Mouse (Mus musculus) layer of hippocampus, adult 9-11 months (tissue): ENCODE measurements around the gene Supt4a.

Experiments used
- DNase-seq: peaks from one replicate; pipeline ENCODE4 v3.0.0; 2022

The Supt4a gene

DNA sequence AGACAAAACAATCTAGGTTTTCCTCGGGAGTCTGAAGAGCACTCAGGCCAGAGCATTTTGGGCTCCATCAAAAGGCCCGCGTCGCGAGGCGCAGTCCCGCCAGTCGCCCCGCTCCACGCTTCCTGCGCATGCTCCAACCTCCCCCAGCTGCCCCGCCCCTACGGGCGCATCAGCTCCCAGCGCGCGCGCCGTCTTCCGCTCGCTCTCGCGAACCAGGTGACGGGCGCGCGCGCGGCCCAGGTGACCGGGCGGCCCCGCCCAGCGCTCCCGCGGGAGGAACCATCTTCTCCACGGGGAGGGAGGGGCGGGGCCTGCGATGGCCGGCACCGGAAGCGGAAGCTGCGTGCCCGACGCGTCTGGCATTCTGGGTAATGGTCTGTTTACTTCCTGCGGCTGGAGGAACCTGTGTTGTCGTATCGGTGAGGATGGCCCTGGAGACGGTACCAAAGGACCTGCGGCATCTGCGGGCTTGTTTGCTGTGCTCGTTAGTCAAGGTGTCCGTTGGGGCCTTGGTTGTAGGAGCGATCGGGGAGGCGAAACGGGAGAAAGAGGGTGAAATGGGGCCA, at the start of gene Supt4a:
TSS of gene Supt4a (plus strand) at position 378 of the 566 bp plus-strand sequence.
- peak; percentile 94 for DNase-seq

DNA sequence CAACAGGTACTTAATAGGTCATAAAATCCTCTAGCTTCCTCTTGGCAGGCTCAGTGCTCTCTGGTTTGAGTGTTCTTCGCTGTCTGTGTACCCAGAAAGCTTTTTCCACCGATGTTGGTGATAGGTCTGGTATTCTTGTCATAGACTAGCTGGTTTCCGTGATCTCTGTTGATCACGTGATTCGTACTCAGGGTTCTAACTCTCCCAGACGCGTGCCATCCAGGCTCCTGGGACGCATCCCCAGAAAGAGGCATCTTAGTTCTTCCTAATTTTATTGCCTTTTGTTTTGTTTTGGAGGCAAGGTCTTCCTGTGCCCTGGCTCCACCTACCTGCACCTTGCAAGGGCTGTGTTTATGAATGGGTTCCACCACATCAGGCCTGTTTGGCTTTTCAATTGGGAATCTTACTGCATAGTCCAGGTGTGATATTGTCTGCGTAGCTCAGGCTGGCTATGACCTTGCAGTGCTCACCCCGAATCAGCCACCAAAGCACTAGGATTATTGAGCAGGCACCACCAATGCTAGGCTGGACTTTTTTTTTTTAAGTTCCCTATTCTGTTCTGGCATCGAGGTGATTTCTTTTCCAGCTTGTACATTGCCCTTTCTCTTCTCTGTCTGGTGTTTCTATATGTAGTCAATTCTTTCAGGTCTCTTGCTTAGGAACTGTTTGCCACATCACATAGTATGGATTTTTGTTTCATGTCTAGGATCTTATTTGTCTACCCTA, 48.7 kb upstream of the Supt4a start:
- no peak for DNase-seq

DNA sequence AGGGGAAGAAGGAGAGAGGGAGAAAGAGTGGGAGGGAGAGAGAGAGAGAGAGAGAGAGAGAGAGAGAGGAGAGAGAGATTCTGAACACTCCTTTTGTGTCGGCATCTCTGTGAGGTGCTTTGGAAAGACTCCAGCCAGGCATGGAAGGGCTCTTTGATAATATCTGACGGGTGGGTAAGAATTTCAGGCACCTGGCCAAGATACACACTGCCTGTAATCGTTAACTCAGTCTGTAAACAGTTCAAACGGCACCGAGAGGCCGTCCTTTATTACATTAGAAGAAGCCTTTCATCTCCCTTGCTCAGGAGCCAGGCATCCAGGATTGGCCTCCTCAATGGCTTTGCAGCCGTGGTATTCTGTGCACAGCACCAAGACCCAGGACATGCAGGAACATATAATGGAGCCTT, 47.9 kb upstream of the Supt4a start:
- peak; percentile 23 for DNase-seq

DNA sequence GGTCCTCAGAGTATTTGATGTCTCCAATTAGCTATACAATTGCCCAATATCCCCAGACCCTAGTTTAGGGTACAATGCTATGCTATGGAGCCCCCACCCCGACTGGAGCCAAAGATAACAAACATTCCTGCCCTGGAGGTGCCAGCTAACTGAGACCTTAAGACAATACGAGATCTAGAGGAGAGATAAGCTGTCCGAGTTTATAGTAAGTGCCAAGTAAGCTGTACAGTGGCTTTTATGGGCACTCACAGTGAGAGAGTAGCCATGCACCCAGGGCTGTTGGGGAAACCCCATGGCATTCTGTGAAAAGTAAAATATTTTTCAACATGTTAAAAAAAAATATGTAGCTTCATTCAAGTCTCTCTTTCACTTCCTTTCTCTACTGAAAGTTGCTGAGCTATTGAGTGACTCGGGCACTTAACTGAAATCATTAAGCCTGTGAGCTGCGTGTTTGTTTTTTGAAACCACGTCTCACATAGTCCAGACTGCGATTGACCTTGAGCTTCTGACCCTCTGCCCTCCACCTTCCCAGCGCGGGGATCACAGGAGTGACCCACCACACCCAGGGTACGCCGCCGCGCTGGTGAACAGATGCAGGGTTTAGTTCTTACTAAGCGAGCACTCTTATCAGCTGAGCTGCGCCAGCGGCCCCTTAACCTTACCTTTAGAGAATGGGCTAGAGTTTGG, 47.2 kb upstream of the Supt4a start:
- no peak for DNase-seq

DNA sequence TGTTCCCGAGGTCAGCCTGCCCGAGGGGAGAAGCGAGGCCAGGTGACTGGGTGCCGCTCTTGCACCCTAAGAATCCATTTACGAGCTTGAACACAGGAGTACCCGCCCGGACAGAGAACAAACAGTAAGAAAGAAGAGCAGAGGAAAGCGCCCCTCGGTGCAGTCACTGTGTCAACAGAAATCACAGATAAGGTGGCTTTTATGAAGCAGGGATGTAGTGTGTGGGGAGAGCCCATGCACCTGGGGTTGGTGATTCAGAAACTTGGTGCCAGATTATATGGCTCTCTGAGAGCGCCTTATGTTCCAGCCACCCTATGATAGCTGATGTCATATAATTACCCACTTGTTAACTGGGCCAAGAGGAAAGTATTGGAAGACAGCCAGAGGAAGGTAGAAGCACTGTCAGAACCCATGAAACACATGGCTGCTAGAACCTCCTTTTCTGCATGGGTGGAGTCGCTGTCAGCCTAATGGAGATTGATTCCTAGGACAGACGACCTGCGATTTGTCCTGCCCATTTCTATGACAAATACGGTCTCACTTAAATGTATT, 40.1 kb upstream of the Supt4a start:
- no peak for DNase-seq

DNA sequence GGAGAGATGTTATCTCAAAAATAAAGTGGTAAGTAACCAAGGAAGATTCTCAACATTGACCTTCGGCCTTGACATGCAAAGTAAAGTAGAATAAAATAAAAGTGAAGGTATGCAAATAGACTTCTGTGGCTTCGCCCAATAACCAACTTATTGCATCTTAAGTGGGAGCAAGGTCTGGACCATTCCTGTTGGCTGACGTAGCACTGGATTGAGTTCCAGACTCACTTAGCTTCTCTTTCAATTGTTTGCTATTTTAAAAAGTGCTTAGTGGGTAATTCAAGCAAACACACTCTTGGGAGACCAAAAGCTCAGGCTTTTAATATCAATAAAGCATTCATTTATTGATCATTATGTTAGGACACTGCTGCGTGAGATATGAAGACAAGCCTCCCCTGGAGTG, 39.2 kb upstream of the Supt4a start:
- DNase-seq = no peak

DNA sequence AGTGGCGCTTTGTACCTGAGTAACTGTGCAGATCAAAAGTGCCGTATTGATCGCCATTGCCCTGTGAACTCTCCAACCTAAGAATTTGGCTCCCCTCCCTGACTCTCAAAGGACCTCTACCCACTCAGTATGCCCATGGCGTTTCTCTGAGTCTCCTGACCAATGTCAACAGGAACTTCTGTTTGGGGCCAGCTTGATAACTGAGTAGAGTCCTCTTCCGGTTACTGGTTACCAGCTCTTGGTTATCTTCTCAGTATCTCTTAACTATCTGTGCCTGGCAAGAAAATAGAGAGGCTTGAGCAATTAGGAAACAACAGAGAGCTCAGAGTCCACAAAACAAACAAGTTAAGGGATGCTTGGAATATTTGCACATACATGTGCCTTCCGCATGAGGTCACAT, 36.2 kb upstream of the Supt4a start:
- DNase-seq = no peak

DNA sequence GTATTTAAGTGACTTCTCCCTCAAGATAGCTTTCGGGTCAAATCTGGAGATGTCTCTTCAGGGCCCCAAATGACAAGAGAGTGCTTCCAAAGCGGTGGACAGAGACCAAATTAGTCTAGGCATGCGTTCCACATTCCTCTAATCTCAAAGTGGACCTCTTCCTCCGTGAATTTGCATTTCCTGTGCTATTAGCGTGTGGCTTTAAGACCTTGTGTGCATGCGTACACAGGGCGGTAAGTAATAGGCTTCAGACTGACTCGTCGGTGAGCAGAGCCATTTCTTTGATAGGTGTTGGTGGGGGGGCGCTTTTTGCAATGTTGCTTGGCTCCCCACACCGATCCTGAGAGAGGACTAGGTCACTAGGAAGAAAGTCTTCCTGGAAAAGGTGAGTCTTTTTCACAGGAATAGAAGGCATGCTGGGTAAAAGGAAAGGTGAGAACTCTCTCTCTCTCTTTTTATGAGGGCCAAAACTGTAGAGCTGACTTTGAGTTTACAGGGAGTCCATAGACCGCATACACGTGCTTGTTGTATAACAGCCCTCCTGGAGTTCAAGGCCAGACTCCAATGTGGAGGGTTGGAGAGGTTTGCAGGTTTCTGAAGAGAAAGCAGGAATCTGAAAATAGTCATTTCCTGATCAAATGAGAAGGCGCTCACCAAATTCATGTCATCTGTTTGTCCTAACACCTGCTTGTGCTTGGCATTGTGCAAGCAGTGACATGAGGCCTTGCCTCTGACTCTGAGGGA, 35.3 kb upstream of the Supt4a start:
- no peak for DNase-seq

DNA sequence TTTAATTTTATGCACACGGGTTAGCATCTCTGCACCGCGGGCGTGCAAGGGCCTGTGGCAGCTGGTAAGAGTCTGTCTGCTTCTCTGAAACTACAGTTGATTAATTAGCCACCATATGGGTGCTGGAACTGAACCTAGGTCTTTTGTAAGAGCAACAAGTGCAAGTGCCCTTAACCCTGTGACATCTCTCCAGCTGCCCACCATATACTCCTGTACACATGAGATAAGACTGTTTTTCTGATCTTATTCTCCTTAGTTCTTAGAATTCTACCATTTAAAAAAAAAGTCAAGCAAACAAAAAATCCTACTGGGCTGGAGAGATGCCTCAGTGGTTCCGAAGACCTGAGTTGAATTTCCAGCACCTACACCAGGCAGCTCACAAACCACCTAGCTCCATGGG, 33.7 kb upstream of the Supt4a start:
- DNase-seq = no peak

DNA sequence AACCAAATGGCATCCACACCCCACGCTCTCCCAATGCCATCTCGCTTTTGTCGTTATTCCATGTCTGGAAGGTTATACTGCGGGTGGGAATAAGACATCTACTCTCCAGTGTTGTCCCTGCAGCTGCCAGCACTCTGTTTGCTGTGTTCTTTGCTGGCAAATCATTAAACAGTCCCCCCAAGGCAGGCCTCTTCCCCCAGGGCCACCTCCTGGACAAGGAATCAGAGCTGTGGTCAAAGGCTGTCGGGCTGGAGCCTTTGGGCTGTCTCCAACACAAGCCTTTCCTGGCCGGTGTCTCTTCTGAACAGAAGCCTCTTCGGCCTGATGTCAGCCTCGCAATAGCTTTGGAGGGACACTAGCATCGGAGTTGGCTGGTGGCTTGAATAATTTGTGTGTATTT, 33.1 kb upstream of the Supt4a start:
- no peak for DNase-seq

DNA sequence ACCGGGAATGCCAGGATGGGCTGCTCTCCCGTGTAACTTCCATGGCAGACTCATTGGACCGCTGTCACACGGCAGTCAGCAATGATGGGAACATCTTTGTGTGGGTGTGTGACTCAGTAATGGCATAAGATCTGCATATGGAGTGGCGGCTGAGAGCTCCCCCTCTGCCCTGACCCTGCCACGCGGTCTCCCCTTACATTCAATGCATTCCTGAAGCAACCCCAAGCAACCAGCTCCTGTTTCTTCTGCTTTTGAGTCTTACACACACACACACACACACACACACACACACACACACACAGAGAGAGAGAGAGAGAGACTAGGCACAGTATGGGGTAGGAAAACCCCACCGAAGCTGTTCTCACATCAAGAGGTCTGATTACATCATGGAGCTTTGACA, 29.8 kb upstream of the Supt4a start:
- no peak for DNase-seq

DNA sequence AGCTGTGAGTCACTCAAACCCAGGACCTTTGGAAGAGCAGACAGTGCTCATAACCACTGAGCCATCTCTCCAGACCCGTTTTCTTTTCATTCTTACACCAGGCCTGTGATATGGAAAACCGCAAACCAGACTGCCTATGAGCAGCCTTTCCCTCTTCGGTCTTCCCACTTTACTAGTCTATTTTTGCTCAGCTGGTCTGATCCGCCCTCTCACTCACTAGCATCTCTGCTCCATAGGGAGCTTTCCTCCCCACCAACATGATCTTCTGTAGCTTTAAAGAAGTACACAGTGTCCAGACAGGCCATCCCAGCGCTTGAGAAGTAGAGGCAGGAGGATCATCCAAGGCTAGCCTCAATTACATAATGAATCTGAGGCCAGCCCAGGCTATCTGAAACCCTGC, 28.4 kb upstream of the Supt4a start:
- DNase-seq = no peak

DNA sequence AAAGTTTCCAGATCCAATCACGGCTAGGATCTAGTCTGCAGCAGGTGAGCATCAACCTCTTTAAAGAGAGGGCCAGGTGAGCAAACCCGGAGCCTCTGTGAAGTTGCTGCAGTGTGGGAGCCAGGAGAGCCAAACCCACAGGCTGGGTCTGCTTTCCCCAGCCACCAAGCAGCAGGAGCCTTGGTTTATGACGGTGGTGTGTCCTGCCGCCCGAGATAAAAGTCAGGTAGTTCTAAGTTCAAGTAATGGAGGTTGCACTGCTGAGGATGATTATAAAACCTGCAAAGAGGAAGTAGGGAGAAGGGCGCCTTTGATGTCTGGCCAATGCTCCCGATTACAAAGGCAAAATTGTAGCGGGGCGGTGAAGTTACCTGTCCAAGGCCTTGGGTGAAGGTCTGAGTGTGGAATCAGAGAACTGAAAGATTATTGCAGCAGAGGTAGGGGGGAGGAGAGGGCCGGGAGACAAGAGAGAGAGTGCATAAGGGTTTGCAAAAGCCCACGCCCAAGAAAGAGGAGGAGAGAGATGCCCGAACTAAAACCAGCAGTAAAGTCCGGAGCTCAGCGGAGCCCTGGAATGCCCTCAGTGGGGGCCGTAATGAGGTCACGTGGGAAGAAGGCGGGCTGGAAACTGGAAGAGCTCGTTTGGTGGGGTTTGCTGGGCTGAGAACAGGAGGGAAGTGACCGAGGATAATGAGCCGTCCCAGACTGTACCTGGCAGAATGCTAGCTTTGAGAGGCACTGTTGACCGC, 27.7 kb upstream of the Supt4a start:
- no peak for DNase-seq

DNA sequence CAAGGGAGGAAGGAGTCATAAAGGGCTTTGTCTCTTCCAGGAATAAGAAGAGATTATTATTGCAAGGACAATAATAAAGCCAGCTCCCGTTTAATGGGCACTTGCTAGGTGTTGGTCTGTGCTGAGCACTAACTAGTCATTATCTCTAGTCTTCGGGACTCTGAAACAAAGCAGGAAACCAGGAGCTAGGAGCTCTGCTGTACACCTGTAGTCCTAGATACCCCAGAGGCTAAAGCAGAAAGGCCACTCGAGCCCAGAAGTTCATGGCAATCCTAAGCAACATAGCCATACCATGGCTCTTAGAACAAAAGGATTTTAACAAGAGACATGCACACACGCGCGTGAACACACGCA, 27.1 kb upstream of the Supt4a start:
- DNase-seq = no peak

DNA sequence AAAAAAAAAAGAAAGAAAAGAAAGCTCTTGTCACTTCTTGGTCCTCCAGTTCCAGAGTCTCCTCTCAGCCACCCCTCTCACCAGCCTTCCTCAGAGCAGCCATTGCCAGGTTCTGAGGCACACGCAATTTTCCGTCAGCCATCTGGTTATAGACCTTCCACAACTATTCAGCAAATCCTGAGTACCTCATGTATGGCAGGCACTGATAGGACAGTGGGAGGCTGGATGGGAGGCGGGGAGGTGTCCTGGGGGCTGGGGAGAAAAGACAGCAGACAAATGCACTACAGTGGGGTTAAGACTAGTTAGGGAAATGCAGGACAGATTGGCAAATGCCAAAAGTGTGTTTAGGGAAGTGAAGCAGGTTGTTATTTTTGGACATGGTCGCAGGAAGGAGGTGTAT, 25.2 kb upstream of the Supt4a start:
- DNase-seq = no peak

DNA sequence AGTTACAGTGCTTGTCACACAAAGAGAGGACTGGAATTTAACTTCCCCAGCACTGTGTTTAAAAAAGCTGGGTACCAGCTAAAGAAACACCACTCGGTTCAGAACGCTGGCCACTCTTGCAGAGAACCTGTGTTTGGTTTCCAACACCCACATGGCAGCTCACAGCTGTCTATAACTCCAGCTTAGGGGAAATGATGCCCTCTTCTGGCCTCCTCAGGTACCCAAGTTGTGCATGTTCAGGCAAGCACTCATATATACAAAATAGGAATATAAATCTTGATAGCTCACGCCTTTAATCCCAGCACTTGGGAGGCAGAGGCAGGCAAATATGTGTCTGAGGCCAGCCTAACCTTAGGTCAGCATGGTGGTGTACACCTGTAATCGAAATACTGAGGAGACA, 21.4 kb upstream of the Supt4a start:
- DNase-seq = no peak

DNA sequence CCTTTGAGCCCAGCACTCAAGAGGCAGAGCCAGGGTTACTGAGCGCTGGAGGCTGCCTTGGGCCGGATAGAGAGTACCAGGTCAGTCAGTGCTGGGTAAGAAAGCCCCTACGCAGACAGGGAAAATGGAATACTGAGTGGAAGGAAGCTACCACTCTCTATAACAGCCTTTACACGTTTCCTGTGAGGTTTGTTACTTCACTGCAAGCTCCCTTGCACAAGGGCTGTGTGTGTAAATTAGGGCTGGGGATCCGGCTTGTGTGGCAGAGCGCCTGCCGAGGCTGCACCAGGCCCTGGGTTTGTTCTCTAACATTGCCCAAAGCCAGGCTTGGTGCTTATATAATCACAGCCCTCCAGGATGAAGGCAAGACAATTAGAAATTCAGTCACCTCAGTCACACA, 17.8 kb upstream of the Supt4a start:
- DNase-seq = no peak

DNA sequence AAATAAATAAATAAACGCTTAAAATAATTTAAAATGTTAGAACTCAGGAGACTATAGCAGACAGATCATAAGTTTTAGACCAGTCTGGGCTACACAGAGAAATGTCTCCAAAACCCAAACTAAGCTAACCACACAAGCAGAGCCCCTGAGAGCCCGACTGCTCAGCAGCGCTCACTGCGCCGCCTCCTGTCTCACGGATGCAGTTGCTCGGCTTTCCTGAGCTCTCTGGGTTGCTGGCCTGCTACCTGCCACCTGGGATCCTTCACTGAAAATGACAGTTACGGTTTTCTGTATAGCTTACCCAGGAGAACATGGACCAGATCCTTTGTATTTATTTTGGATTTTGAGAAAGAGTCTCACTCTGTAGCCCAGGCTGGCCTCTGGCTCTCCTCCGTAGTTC, 17.0 kb upstream of the Supt4a start:
- no peak for DNase-seq

DNA sequence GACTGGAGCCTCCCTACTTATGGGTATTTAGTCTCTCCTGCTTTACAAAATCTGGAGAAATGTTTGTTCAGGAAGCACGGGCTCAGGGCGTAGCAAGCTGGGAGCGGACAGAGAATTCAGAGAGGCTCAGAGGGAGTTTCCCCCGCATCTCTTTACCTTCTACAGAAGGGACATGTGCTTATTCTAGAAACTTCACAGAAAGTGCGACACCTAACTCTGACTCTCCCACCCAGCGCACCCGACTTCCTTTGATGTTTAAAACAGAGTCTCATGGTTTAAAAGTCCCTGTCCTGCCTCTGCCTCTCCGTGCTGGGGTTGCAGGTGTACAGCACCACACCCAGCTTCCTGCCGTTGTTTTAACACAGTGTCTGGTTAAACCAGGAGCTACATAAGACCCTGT, 16.5 kb upstream of the Supt4a start:
- no peak for DNase-seq

DNA sequence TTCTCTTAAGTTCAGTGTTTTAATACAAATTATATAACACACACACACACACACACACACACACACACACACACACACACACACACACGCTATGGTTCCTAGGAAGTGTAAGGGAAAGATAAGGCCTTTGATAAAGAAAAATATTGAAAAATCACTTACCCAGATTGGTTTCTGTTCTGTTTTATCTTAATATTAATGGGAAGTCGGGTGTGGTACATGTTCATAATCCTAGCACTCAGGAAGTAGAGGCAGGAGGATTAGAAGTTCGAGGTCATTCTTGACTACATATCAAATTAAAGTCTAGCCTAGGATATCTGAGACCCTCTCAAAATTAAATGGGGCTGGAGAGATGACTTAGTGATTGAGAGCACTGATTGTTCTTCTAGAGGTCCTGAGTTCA, 15.2 kb upstream of the Supt4a start:
- no peak for DNase-seq

DNA sequence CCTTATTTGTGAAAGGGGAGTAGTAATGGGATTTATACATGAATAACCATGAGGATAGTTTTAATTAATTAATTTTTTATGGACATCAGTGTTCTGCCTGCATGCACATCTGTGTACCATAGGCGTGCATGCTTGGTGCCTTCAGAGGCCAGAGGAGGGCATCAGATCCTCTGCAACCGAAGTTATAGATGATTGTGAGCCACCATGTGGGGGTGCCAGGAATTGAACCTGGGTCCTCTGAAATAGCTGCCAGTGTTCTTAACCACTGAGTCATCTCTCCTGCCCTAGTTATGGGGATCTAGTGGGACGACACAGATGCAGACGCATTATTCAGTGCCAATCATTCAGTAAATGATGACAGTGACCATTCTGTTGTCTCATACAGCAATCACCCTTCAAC, 14.5 kb upstream of the Supt4a start:
- DNase-seq = no peak

DNA sequence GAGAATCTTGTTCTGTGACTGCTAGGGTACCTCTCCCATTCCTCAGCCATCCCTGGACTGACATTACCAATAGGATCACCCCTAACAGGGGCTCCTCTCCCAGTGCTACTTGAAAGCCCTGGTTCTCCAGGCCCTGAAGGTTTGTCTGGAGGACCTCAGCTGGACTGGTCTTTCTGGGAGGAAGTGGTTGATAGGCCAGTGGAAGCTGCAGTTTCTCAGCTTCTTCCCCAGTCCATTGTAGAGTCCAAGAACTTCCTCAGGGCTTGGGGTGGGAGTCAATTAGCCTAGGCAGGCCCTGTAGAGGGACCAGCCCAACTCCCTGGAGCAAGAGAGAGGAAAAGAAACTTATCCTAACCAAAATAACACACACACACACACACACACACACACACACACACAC, 11.8 kb upstream of the Supt4a start:
- no peak for DNase-seq
